Mouse (Mus musculus) layer of hippocampus, adult 9-11 months (tissue): ENCODE measurements around the gene Myh1.

Experiments
- DNase-seq: peaks from one replicate; pipeline ENCODE4 v3.0.0; 2022

Myh1 gene

GRCm38 (mm10) chr11:67199752-67200151 lies at the start of gene Myh1:
Gene Myh1 (plus strand): TSS chr11:67200052.
- DNase-seq: no peak

GRCm38 (mm10) chr11:67150237-67150636 lies 49.6 kb upstream of the Myh1 start:
- DNase-seq: no peak

DNA sequence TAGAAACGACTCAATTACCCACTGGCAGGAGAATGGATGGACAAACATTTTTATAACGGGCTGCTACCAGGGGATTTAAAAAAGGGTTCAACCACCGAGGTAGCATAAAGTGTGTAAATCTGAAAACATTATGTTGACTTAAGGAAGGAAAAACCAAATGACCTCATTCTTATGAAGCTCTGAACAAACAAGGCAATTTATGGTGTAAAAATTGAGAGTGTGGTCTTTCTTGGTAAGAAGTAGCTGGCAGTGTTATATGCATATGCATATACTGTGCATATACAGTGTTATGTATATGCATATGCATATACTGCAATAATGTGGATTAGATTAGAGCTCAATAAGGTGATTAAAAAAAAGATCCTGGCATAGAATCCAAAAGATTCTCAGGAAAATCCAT lies 48.7 kb upstream of the Myh1 start:
- DNase-seq: no peak

DNA sequence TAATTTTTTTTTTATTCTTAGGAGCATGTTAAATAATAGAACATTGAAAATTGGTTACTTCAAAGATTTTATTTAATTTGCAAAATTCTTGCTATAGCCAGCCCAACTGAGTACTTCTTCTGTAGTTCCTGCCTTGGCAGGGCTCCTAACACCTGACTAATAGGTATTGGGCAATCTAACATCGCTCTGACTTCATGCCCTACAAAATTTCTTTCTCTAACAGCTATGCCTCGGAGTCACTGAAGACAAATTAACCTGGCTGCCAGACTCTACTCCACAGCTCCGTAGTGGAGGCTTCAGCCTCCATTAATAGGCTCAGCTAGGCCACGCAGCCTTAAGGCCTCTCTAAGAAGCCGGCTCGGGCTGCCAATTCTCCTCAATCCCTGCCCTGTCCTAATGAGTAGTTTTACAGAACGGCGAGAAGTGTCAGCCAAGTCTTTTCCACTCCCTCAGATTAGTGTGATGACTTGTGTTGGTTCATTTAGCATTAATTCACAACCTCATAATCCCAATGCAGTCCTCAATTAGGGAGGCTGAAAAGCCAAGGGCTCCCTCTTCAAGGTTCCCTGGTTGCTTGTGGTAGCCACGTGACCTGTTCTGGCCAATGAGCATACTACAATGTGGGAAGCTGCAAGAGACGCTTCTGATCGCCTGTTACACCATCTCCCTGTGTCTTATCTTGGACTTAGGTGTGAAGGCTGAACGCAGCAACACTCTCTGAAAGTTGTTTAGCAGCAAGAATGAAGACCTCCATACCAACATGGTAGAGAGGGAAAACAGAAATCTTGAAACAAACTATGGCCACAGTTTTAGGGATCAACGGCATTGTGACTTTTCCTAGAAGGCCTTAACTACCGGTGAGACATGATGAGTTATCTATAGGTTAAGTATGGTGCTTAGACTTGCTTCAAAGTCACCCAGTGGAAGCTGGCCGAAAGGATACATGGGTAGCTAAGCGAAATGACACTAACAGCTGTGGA lies 47.9 kb upstream of the Myh1 start:
- DNase-seq: no peak

- DNase-seq: peak; percentile 53
Observed at GRCm38 (mm10) chr11:67153123-67153522, 46.7 kb upstream of the Myh1 start.

- DNase-seq: no peak
Observed at GRCm38 (mm10) chr11:67153843-67154242, 46.0 kb upstream of the Myh1 start.

- DNase-seq: no peak
Observed at GRCm38 (mm10) chr11:67155650-67156049, 44.2 kb upstream of the Myh1 start.

DNA sequence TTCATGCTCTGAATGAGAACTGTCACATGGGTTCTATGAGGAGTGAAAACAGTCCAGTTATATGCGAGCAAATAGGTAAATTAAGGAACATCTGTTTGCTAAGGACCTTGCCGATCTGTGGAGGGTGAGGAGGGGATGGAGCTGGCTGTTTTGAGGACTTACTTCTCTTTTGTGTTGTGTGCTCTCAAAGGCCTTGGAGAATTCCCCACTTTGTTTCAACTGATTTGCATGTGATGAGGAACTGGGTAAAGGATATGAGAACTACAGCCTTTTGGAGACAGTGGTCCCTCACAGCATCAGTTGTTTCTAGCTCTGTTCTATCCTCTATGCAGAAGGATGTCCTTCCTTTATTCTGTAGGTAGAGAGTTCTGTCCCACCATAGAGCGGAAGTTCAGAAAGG lies 39.7 kb upstream of the Myh1 start:
- no peak for DNase-seq

DNA sequence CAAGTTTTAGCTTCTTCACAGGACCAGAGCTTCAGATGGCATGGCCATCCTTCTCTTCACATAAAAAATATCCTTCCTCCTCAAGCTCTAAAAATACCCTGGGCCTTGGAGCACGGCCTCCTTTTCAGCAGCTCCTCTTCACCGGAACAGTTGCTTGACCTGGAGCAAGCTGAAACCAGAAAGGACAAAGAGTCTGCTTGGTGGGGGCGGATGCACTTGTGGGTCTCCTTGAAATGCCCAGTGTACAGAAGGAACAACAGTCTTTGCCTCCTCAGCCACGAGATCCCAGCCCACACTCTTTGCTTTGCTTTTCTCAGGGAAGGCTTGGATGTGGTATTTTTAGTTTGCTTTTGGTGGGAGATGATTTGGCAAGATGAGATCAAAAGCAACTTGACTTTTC lies 36.2 kb upstream of the Myh1 start:
- no peak for DNase-seq

DNA sequence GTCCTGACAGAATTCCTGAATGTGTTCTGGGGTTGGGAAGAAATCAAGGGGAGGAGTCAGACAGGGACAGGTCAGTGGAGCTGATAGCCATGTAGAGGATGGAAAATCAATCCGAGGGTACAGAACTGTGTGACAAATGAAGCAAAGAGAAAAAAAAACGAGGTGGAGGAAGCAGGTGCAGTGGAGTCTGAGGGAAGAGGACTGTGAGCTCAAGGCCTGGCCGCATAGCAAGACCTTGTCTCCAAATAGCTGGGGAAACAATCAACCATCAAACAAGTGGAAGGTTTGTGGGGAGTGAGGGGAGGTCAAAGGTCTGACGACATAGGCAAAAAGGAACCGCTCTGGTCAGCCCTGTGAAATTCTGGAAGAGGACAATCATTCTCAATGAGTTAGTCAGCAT lies 35.0 kb upstream of the Myh1 start:
- DNase-seq: no peak

GRCm38 (mm10) chr11:67169301-67169700 lies 30.6 kb upstream of the Myh1 start:
- DNase-seq: no peak

DNA sequence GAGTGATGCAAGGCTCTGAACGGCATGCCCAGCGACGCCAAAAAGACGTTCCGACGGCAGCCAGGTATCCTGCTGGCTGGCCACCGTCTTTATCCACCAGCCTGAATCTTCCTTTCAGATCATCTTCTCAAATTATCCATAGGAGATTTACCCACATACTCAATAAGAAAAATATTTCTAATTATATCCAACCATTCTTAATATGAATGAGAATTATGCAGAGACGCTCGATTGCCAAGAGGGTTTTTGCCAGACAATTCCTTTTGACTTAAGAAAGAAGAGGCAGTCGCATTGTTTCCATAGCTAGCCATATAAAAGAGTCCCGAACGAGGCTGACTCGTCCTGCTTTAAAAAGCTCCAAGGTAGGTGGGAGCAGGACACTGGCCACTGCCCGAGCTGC lies 29.1 kb upstream of the Myh1 start, which contains the start of gene Myh2:
Gene Myh2, plus strand, starts transcription at position 301 of the 400 bp plus-strand sequence.
- no peak for DNase-seq

GRCm38 (mm10) chr11:67172439-67172838 lies 27.4 kb upstream of the Myh1 start:
- DNase-seq: no peak

DNA sequence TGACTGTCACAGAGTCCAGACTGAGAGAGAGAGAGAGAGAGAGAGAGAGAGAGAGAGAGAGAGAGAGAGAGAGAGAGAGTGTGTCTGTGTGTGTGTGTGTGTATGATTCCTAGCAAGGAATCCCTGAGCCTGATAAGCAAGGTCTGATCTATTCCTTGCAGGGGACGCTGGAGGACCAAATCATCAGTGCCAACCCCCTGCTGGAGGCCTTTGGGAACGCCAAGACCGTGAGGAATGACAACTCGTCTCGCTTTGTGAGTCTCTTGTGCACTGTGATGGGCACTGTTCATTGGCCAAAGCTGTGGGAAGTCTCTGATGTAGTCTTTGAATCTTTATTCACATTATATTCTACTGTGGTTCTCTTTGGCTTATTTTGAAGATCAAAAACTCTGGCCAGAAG lies 23.5 kb upstream of the Myh1 start:
- no peak for DNase-seq

DNA sequence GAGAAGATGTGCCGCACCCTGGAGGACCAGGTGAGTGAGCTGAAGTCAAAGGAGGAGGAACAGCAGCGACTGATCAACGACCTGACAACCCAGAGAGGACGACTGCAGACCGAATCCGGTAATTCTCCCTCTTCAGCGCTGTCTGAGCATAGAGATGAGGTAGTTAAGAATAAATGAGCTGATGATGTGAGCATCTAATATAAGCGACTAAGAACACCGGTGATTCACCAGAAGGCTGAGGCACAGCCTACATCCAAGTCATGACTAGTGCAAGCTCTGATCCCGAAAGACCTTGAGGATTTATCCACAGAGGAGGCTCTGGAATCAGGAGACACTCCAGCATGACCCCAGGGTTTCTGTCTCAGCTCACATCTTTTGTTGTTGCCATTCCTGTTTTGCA lies 9.5 kb upstream of the Myh1 start:
- no peak for DNase-seq

DNA sequence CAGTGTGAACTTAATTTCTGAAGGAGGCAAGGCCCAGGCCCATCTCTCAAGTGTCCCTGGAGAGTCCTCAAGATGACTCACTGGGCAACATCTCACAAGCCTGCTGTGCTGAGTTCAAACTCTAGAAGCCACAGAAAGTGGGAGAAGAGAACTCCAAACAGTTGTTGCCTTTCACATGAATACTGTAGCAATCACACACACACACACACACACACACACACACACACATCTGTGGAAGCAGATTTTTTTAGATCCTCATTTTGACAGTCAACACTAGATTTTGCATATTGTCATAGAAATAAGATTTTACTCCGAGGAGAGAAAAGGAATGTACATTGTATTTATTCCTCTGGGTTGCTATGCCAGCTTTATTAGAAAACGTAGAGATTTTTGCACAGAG lies 9.0 kb upstream of the Myh1 start:
- no peak for DNase-seq

DNA sequence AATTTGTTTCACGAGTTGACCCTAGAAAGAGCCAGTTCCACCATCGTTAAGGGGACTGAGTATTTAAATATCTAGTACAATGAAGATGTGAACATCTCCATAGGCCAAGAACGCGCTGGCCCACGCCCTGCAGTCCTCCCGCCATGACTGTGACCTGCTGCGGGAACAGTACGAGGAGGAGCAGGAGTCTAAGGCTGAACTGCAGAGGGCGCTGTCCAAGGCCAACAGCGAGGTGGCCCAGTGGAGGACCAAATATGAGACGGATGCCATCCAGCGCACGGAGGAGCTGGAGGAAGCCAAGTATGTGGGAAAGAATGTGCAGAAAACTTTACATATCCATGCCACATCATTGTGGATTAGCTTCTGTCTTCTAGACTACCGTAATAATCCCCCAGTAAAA lies 8.4 kb upstream of the Myh1 start:
- DNase-seq: no peak

GRCm38 (mm10) chr11:67199321-67199720 lies 531 bp upstream of the Myh1 start:
- no peak for DNase-seq

DNA sequence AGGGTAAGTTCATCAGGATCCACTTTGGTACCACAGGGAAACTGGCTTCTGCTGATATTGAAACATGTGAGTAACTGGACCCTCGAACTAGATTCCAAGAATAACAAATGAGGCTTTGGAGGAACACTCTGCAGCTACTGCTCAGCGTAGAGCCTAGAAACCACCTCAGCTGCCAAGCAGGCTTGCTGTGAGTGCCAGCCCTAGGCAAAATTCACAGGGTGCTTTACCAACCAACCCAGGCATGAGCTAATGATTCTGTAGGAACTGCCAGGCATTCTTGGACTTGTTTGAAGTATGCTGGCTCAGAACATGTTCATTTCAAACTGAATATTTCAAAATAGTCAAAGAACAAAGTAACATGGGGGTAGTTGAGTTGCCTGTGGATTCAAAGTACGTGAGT lies 4.9 kb downstream of the Myh1 start:
- peak; percentile 30 for DNase-seq

- DNase-seq: peak; percentile 45
Observed at GRCm38 (mm10) chr11:67221803-67222202, 22.0 kb downstream of the Myh1 start.

DNA sequence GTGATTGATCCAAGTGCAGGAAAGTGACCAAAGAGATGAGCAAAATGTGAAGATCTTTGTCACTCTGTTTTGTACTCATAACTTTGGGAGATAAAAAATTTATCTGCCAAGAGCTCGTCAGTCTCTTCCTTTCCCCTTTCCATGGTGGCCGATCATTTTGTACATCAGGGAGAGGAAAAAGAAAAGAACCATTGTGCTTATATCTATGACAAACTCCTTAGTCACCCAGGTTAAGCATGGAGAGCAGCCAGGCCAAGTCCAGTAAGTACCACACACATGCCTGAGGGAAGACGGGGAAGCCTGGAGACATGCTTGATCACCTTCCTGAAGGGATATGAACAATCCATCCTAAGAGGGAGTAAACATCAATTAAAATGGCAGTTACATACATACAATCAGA lies 24.6 kb downstream of the Myh1 start:
- no peak for DNase-seq

DNA sequence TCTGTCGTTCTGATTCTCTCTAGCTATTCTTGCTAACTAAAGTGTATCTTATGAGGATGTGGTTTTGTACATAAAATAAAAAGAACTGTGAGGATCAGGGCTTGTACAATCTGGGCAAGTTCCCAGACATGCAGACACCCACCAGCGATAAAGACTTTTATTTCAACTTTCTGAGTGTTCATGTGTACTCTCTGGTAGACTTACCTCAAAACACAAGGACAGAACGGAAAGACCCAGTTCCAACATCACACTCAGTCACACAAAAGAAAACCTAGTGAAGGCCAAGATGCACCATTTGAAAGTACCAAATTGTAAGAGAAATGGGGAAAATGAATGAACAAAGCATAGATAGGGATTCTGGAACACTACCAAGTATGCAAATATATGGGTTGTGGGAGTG lies 28.9 kb downstream of the Myh1 start:
- no peak for DNase-seq

GRCm38 (mm10) chr11:67229166-67229565 lies 29.3 kb downstream of the Myh1 start:
- no peak for DNase-seq

DNA sequence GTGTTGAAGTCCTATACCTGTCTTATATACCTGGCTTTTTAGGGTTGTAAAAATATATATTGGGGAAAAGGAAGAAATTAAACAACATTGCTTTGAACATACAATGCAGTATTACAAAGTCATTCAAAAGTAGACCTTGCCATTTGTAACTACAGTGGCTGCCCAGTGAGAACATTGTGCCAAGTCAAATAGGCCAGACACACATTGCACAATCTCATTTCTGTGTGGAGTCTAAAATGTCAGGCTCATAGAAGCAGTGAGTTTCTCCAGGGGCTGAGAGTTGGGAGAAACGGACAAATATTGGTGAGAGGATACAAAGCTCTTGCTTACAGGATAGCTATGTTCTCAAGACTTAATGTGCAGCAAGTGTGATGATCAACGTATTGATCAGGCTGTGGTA lies 30.1 kb downstream of the Myh1 start:
- DNase-seq: no peak
